Mouse (Mus musculus) megakaryocyte, embryonic 14.5 days (primary cell): ENCODE data around the gene Zfhx3.

Experiments used
- FLI1 ChIP-seq: IDR thresholded peaks from 2 replicates; pipeline ENCODE4 v1.6.1; 2012; ENCODE audit warnings: low read length, inconsistent platforms, mixed read lengths
- GATA1 ChIP-seq: IDR thresholded peaks from 3 replicates; pipeline ENCODE4 v1.6.1; 2012; ENCODE audit warnings: mixed read lengths, low read length, inconsistent platforms, borderline replicate concordance

DNA sequence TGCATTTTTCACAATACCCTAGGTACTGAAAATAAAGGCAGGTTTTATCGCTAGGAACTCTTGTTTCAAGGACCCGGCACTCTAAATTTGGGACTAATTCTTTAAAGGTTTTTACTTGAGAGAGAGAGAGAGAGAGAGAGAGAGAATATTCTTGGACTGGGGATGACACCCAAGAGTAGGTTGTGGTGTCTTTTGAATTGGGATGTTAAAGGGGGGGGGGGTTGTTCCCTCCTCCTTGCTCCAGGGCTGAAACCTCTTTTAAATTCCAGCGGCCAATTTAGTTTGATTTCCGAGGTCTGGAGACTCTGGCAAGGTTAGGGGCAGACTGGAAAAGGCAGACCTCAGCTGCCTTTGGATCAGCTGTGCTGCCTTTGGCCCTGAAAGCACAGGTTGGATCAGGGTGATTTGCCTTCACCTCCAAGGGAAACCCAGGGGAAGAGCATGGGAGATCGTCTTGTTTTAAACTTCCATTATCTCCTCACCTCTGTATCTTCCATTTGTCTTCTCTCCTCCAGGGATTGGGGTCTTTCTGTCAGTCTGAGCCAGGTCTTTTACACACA lies 755.7 kb downstream of the Zfhx3 start:
- TF ChIP-seq GATA1: no peak
- no peak for TF ChIP-seq FLI1
